Mouse (Mus musculus): ENCODE results near the gene Catsperg1. TPM values are rescaled to one million over a fixed set of nuclear protein-coding genes. Genes with fewer than 3 reads are reported as not detected.

Gene Catsperg1
- polyA plus RNA-seq, 1 experiment from 2014 or later = 0.78 TPM

- Histone ChIP-seq H3K36me3 (ENCODE audit: control insufficient read depth, insufficient read depth, low read length) (no peaks in the 10 kb centered on the region), H3K9me3 (ENCODE audit: control insufficient read depth, low read length) (peaks cover 5% of the 10 kb centered on the region; the same call in 1 of the 2 replicates), H3K27me3 (replicated peaks; ENCODE audit: control insufficient read depth, insufficient read depth, low read length) (peaks cover 14% of the 10 kb centered on the region), H3K4me1 (replicated peaks; ENCODE audit: control insufficient read depth, insufficient read depth, low read length) (no peaks in the 10 kb centered on the region; the same call in 1 of the 2 replicates), H3K4me3 (ENCODE audit: low read depth, low read length) (no peak overlapping the region), H3K4me2 (ENCODE audit: low read length) (no peak overlapping the region), H3K9ac (ENCODE audit: low read length) (no peak overlapping the region), H3K27ac (ENCODE audit: low read depth) (no peak overlapping the region)
- WGBS = 3% methylated on average over 5 of the region's 5 CpGs
- DNase-seq (ENCODE audit: low spot score) = no peak
- no peak for ATAC-seq (replicated peaks; ENCODE audit: low FRiP score, low TSS enrichment, low read depth)
Measured at GRCm38 (mm10) chr7:29158264-29158663, 55.6 kb downstream of the Catsperg1 start.

GRCm38 (mm10) chr7:29155838-29156782 is 57.7 kb downstream of the Catsperg1 start, which contains the start of gene Fam98c:
TSS of gene Fam98c (minus strand) at chr7:29156234.
- peaks cover 14% of the 10 kb centered on the region for H3K27me3 ChIP-seq (replicated peaks; ENCODE audit: control insufficient read depth, insufficient read depth, low read length)
- 3% methylated on average over 66 of the region's 68 CpGs for WGBS
- peak within 1 kb of the TSS; percentile 81 for H3K4me2 ChIP-seq (ENCODE audit: low read length)
- H3K4me1 ChIP-seq (replicated peaks; ENCODE audit: control insufficient read depth, insufficient read depth, low read length) = no peaks in the 10 kb centered on the region; the same call in 1 of the 2 replicates
- peak; percentile 91 for DNase-seq (ENCODE audit: low spot score)
- H3K9ac ChIP-seq (ENCODE audit: low read length) = peak within 1 kb of the TSS; percentile 51
- H3K4me3 ChIP-seq (ENCODE audit: low read depth, low read length) = peak within 1 kb of the TSS; percentile 71
- H3K27ac ChIP-seq (ENCODE audit: low read depth) = peak within 1 kb of the TSS; percentile 75
- H3K9me3 ChIP-seq (ENCODE audit: control insufficient read depth, low read length) = peaks cover 5% of the 10 kb centered on the region; the same call in 1 of the 2 replicates
- ATAC-seq (replicated peaks; ENCODE audit: low FRiP score, low TSS enrichment, low read depth) = peak; percentile 86
- H3K36me3 ChIP-seq (ENCODE audit: control insufficient read depth, insufficient read depth, low read length) = no peaks in the 10 kb centered on the region

- Histone ChIP-seq H3K4me3 (ENCODE audit: low read depth, low read length) (peak overlapping the region; percentile 71), H3K36me3 (ENCODE audit: control insufficient read depth, insufficient read depth, low read length) (no peaks in the 10 kb centered on the region), H3K9ac (ENCODE audit: low read length) (peak overlapping the region; percentile 51), H3K9me3 (ENCODE audit: control insufficient read depth, low read length) (peaks cover 5% of the 10 kb centered on the region; the same call in 1 of the 2 replicates), H3K27me3 (replicated peaks; ENCODE audit: control insufficient read depth, insufficient read depth, low read length) (peaks cover 14% of the 10 kb centered on the region), H3K4me1 (replicated peaks; ENCODE audit: control insufficient read depth, insufficient read depth, low read length) (no peaks in the 10 kb centered on the region; the same call in 1 of the 2 replicates), H3K4me2 (ENCODE audit: low read length) (peak overlapping the region; percentile 81), H3K27ac (ENCODE audit: low read depth) (peak overlapping the region; percentile 75)
- DNase-seq (ENCODE audit: low spot score) (peak; percentile 93), ATAC-seq (replicated peaks; ENCODE audit: low FRiP score, low TSS enrichment, low read depth) (peak; percentile 89)
- 7% methylated on average over 37 of the region's 37 CpGs for WGBS
Measured at GRCm38 (mm10) chr7:29155196-29155837, 58.5 kb downstream of the Catsperg1 start.

GRCm38 (mm10) chr7:29154018-29154720 is 59.7 kb downstream of the Catsperg1 start:
- WGBS = 94% methylated on average over 14 of the region's 14 CpGs
- ATAC-seq (replicated peaks; ENCODE audit: low FRiP score, low TSS enrichment, low read depth) = no peak
- Histone ChIP-seq H3K27ac (ENCODE audit: low read depth) (no peak overlapping the region), H3K9me3 (ENCODE audit: control insufficient read depth, low read length) (peaks cover 5% of the 10 kb centered on the region; the same call in 1 of the 2 replicates), H3K9ac (ENCODE audit: low read length) (no peak overlapping the region), H3K36me3 (ENCODE audit: control insufficient read depth, insufficient read depth, low read length) (no peaks in the 10 kb centered on the region), H3K27me3 (replicated peaks; ENCODE audit: control insufficient read depth, insufficient read depth, low read length) (peaks cover 10% of the 10 kb centered on the region), H3K4me3 (ENCODE audit: low read depth, low read length) (no peak overlapping the region), H3K4me1 (replicated peaks; ENCODE audit: control insufficient read depth, insufficient read depth, low read length) (no peaks in the 10 kb centered on the region; the same call in 1 of the 2 replicates), H3K4me2 (ENCODE audit: low read length) (no peak overlapping the region)
- DNase-seq (ENCODE audit: low spot score) = no peak

GRCm38 (mm10) chr7:29151486-29151885 is 62.3 kb downstream of the Catsperg1 start:
- 63% methylated on average over 10 of the region's 10 CpGs for WGBS
- DNase-seq (ENCODE audit: low spot score) (no peak), ATAC-seq (replicated peaks; ENCODE audit: low FRiP score, low TSS enrichment, low read depth) (no peak)
- Histone ChIP-seq H3K36me3 (ENCODE audit: control insufficient read depth, insufficient read depth, low read length) (no peaks in the 10 kb centered on the region), H3K9ac (ENCODE audit: low read length) (no peak overlapping the region), H3K4me1 (replicated peaks; ENCODE audit: control insufficient read depth, insufficient read depth, low read length) (no peaks in the 10 kb centered on the region), H3K4me2 (ENCODE audit: low read length) (no peak overlapping the region), H3K9me3 (ENCODE audit: control insufficient read depth, low read length) (peaks cover 5% of the 10 kb centered on the region; the same call in 1 of the 2 replicates), H3K27me3 (replicated peaks; ENCODE audit: control insufficient read depth, insufficient read depth, low read length) (no peaks in the 10 kb centered on the region), H3K4me3 (ENCODE audit: low read depth, low read length) (no peak overlapping the region), H3K27ac (ENCODE audit: low read depth) (no peak overlapping the region)

GRCm38 (mm10) chr7:29148771-29149170 is 65.1 kb downstream of the Catsperg1 start:
- no peaks in the 10 kb centered on the region for H3K36me3 ChIP-seq (ENCODE audit: control insufficient read depth, insufficient read depth, low read length)
- no peak overlapping the region for H3K27ac ChIP-seq (ENCODE audit: low read depth)
- H3K4me3 ChIP-seq (ENCODE audit: low read depth, low read length) = no peak overlapping the region
- no peak overlapping the region for H3K9ac ChIP-seq (ENCODE audit: low read length)
- no peak overlapping the region for H3K4me2 ChIP-seq (ENCODE audit: low read length)
- H3K27me3 ChIP-seq (replicated peaks; ENCODE audit: control insufficient read depth, insufficient read depth, low read length) = no peaks in the 10 kb centered on the region
- no peak for ATAC-seq (replicated peaks; ENCODE audit: low FRiP score, low TSS enrichment, low read depth)
- no peak for DNase-seq (ENCODE audit: low spot score)
- H3K4me1 ChIP-seq (replicated peaks; ENCODE audit: control insufficient read depth, insufficient read depth, low read length) = no peaks in the 10 kb centered on the region
- WGBS = 92% methylated on average over 15 of the region's 15 CpGs
- H3K9me3 ChIP-seq (ENCODE audit: control insufficient read depth, low read length) = no peaks in the 10 kb centered on the region

GRCm38 (mm10) chr7:29146625-29147367 is 67.0 kb downstream of the Catsperg1 start:
- DNase-seq (ENCODE audit: low spot score) (no peak), ATAC-seq (replicated peaks; ENCODE audit: low FRiP score, low TSS enrichment, low read depth) (0 out of 2 replicates have a peak, but pooled peaks have one; percentile 32)
- Histone ChIP-seq H3K4me1 (replicated peaks; ENCODE audit: control insufficient read depth, insufficient read depth, low read length) (no peaks in the 10 kb centered on the region), H3K9ac (ENCODE audit: low read length) (no peak overlapping the region), H3K36me3 (ENCODE audit: control insufficient read depth, insufficient read depth, low read length) (no peaks in the 10 kb centered on the region), H3K4me2 (ENCODE audit: low read length) (no peak overlapping the region), H3K4me3 (ENCODE audit: low read depth, low read length) (no peak overlapping the region), H3K27me3 (replicated peaks; ENCODE audit: control insufficient read depth, insufficient read depth, low read length) (no peaks in the 10 kb centered on the region), H3K9me3 (ENCODE audit: control insufficient read depth, low read length) (no peaks in the 10 kb centered on the region), H3K27ac (ENCODE audit: low read depth) (no peak overlapping the region)
- 75% methylated on average over 7 of the region's 7 CpGs for WGBS

Measured in intestine, embryonic 14.5 days (tissue).